Mouse (Mus musculus) E14TG2a.4 (cell line): ENCODE measurements around the gene Gm20498.
"Not testable (repeated sequence)": the region's sequence is repeated elsewhere in the genome, so short reads cannot be mapped to it uniquely, and the experiment has no call there.

Experiments used
- H3K27me3 ChIP-seq: 2 replicates; pipeline ENCODE4 v1.6.1; 2014; ENCODE audit warnings: low read length, control low read depth; ENCODE audit not compliant: insufficient read depth
- H3K36me3 ChIP-seq: 2 replicates; pipeline ENCODE4 v1.6.1; 2014; ENCODE audit warnings: low read length, control low read depth; ENCODE audit not compliant: insufficient read depth
- H3K4me1 ChIP-seq: replicated peaks from 2 replicates; pipeline ENCODE4 v1.6.1; 2014; ENCODE audit warnings: low read depth, low read length, control low read depth
- H3K4me3 ChIP-seq: replicated peaks from 2 replicates; pipeline ENCODE4 v1.5.1; 2014; ENCODE audit warnings: mild to moderate bottlenecking, low read length
- H3K9me3 ChIP-seq: 2 replicates; pipeline ENCODE4 v1.6.1; 2014; ENCODE audit warnings: low read length, control low read depth
- CTCF ChIP-seq: conservative IDR thresholded peaks from 2 replicates; pipeline ENCODE4 v1.5.1; 2014; ENCODE audit warnings: low read length
- NANOG ChIP-seq: IDR thresholded peaks from 2 replicates; pipeline ENCODE4 v1.6.1; 2014; ENCODE audit warnings: borderline replicate concordance, low read length, mixed read lengths
- POU5F1 ChIP-seq: IDR thresholded peaks from 2 replicates; pipeline ENCODE4 v1.6.1; 2014; ENCODE audit warnings: low read length, borderline replicate concordance

Gene Gm20498

DNA sequence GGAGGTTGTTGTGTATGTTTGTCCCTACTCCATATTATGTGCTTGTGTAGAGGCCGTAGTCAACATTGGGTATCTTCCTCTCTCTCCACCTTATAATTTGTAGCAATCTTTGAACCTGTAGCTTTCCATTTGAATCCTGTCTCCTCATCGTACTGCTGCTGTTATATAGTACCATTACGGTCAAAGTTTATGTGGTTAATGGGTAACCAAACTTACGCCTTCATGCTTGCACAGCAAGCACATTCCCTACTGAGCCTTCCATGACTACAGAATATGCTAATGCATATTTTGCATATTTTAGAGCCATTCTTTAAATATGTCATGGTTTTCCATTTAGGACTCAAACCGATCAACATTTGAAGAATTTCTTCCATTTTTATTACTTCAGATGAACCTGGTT lies 42.2 kb downstream of the Gm20498 start:
- Histone ChIP-seq H3K4me3 (no peak overlapping the region), H3K27me3 (no peaks in the 10 kb centered on the region), H3K4me1 (no peaks in the 10 kb centered on the region), H3K9me3 (peaks cover 61% of the 10 kb centered on the region), H3K36me3 (peaks cover 4% of the 10 kb centered on the region; the same call in 1 of the 2 replicates)
- TF ChIP-seq POU5F1 (no peak), NANOG (no peak), CTCF (no peak)

DNA sequence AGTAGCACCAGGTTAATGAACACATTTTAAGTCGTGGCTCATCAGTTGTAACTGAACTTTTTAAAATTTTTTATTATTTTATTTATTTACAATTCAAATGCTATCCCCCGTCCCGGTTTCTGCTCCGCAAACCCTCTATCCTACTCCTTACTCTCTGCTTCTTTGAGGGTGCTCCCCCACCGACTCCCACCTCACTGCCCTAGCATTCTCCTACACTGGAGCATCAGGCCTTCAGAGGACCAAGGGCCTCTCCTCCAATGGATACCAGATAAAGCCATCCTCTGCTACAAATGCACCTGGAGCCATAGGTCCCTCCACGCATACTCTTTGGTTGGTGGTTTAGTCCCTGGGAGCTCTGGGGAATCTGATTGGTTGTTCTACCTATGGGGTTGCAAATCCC lies 47.4 kb downstream of the Gm20498 start:
- Histone ChIP-seq H3K27me3 (no peaks in the 10 kb centered on the region), H3K36me3 (no peaks in the 10 kb centered on the region), H3K4me3 (peak overlapping the region; percentile 88), H3K9me3 (peaks cover 26% of the 10 kb centered on the region), H3K4me1 (peaks cover 5% of the 10 kb centered on the region)
- TF ChIP-seq NANOG = no peak
- TF ChIP-seq CTCF = no peak
- no peak for TF ChIP-seq POU5F1

DNA sequence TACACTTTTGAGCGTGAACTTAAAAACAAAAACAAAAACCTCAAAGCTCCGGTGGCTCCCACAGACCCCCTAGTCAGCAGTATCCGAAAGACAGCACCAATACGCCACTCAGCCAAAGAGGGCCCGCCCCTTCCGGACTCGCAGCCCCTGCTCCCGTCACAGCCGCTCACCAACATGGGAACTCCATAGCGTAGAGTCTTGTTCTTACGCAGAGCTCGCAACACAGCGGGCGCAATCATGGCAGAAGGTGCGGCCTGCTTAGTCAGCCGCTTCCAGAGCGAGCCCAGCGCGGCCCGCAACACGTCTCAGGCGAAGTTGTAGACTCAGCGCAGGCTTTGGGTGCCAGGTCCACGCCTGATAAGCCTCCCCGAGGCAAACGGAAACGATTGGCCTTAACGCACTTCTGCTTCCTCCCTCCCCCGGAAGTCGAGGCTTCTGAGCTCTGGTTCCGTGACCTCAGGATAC lies 47.9 kb downstream of the Gm20498 start, which contains the start of gene Cox16:
Gene Cox16, minus strand, starts transcription at position 401 of the 465 bp plus-strand sequence.
- no peaks in the 10 kb centered on the region for H3K36me3 ChIP-seq
- peak within 1 kb of the TSS; percentile 88 for H3K4me3 ChIP-seq
- H3K9me3 ChIP-seq = peaks cover 22% of the 10 kb centered on the region
- H3K4me1 ChIP-seq = peaks cover 5% of the 10 kb centered on the region
- H3K27me3 ChIP-seq = no peaks in the 10 kb centered on the region
- no peak for TF ChIP-seq POU5F1
- no peak for TF ChIP-seq CTCF

DNA sequence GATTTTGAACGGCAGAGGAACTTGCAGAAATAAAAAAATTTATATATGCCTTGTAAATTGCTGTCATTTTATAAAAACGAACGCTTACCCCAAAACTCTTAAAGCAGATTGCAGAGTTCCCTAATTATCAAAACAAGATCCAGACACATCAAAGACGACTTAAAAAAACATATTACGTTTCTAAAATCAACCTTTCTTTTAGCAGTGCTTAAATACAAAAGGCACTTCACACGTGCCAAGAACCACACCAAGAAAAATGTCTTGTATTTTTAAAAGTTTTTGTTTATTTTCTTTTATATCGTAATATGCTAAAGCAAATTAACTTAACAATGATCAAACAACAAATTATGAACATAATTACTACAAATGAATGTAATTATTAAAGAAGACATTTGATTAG lies 48.5 kb downstream of the Gm20498 start:
- H3K4me1 ChIP-seq = peaks cover 5% of the 10 kb centered on the region
- H3K9me3 ChIP-seq = peaks cover 17% of the 10 kb centered on the region
- no peaks in the 10 kb centered on the region for H3K27me3 ChIP-seq
- no peak for TF ChIP-seq CTCF
- no peak for TF ChIP-seq POU5F1
- no peak for TF ChIP-seq NANOG
- no peaks in the 10 kb centered on the region for H3K36me3 ChIP-seq
- peak overlapping the region; percentile 88 for H3K4me3 ChIP-seq

DNA sequence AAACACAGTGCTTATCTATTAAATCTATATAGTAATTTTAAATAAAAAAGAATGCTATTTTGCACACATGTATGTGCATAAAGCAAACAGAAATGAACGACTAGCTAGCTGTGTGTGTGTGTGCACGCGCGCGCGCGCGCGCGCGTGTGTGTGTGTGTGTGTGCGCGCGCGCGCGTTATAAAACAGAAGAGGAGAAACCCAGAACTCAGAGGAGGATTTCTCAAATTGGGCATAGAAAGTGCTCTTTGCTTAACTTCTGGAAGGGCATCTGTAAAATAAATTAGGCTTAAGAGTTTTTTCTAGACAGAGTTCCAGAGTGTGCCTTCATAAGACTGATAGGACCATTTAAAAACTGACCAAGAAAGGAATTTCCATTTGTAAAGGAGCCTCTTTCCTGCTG lies 49.0 kb downstream of the Gm20498 start:
- H3K27me3 ChIP-seq = no peaks in the 10 kb centered on the region
- no peaks in the 10 kb centered on the region for H3K36me3 ChIP-seq
- peaks cover 11% of the 10 kb centered on the region for H3K9me3 ChIP-seq

DNA sequence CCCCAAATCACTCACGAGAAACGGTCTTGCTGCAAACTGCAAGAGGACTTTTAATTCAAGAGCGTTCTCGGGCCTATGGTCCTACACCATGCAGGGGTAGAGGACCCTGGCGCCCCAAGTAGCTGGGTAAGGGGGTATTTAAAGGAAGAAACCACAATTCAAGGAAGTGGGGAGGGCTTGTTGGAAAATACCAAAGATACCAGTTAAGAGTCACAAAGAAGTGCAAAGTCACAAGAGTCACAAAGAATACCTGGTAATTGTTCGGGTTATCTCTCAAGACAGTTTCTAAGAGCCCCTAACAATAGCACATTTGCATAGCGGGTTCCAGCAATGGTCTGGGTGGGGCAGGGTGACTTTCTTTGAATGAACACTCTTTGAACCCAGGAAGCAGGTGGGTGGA lies 73.7 kb downstream of the Gm20498 start:
- not testable (repeated sequence) for H3K4me1 ChIP-seq
- H3K36me3 ChIP-seq = peaks cover 16% of the 10 kb centered on the region

More for the DNA sequence above, 49.0 kb downstream of the Gm20498 start:
- peak overlapping the region; percentile 88 for H3K4me3 ChIP-seq
- no peak for TF ChIP-seq NANOG
- TF ChIP-seq CTCF = no peak
- no peak for TF ChIP-seq POU5F1
- peaks cover 5% of the 10 kb centered on the region for H3K4me1 ChIP-seq

DNA sequence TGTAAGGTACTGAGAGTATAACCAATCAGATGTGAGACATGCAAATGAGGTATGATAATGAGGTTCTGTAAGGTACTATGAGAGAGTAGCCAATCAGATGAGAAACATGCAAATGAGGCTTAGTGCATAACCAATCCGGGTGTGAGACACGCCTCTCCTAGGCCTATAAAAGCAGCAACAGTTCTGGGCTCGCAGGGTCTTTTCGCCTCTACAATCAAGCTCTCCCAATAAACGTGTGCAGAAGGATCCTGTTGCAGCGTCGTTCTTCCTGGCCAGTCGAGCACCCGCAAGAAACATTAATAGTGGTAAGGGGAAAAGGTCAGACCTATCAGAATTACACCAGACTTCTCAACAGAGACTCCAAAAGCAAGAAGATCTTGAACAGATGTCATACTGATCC lies 93.7 kb downstream of the Gm20498 start:
- not testable (repeated sequence) for H3K4me3 ChIP-seq, H3K36me3 ChIP-seq, H3K4me1 ChIP-seq, H3K27me3 ChIP-seq
- H3K9me3 ChIP-seq = peaks cover 48% of the 10 kb centered on the region

More for the DNA sequence above, 73.7 kb downstream of the Gm20498 start:
- peaks cover 79% of the 10 kb centered on the region for H3K9me3 ChIP-seq
- H3K27me3 ChIP-seq, H3K4me3 ChIP-seq: not testable (repeated sequence)

DNA sequence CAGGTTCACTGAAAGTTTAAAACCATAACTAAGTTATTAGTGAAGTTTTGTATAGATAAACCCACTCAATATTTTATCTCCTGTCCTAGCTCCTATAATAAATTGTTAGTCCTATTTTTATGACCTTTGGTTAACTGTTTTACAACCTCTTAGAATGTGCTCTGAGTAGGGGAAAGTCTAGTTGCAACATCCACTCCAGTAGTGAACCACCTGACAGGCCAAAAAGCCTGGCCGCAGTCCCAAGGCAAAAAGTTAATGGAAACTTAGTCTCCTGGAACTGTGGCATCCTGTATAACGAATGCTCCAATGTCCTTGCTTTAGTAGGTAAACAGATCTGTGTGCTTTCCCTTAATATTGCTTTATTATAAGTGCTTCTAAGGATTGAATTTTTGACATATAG lies 97.9 kb downstream of the Gm20498 start:
- H3K27me3 ChIP-seq, H3K4me1 ChIP-seq, H3K4me3 ChIP-seq, H3K36me3 ChIP-seq: not testable (repeated sequence)
- peaks cover 79% of the 10 kb centered on the region for H3K9me3 ChIP-seq

DNA sequence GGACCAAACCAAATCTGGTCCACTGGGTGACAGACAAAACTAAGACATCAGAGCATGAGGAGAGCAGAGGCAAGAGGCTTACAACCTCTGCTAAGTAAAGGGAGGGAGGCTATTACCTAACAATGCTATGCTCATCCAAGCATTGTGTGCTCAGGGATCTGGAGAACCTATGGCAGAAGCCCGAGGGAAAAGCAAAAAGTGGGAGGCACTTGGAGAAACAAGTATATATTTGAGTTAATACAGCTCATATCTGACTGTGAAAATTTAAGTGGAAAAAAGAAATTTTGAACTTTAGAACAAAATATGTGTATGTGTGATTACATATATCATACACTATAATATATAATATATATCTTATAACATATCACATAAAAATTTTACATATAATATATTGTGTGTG lies 110.9 kb downstream of the Gm20498 start, which contains the start of gene Adam4:
Gene Adam4, minus strand, starts transcription at position 101 of the 400 bp plus-strand sequence.
- Histone ChIP-seq H3K27me3 (no peaks in the 10 kb centered on the region), H3K4me3 (no peak within 1 kb of the TSS), H3K36me3 (peaks cover 6% of the 10 kb centered on the region), H3K9me3 (peaks cover 45% of the 10 kb centered on the region), H3K4me1 (no peaks in the 10 kb centered on the region)
- TF ChIP-seq POU5F1 = no peak
- no peak for TF ChIP-seq CTCF

DNA sequence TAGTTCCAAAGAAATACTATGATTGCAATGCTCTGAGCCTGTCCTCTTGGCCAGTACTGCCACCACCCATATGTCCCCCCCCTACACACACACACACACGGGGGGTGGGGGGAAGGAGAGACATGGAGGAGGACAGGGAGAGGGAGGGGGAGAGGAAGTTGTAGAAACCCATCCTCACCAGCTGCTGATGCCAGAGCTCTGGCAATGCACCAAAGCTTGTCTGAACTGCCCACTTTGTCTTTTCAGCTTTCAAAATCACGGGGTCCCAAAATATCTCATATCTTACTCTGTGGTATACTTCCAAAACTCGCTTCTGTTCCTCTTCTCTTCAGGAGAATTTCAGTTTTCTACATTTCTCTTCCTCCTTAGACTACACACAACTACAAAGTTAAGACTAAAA lies 119.5 kb downstream of the Gm20498 start:
- Histone ChIP-seq H3K4me3 (no peak overlapping the region), H3K4me1 (peaks cover 12% of the 10 kb centered on the region), H3K36me3 (no peaks in the 10 kb centered on the region), H3K27me3 (no peaks in the 10 kb centered on the region), H3K9me3 (no peaks in the 10 kb centered on the region)
- TF ChIP-seq NANOG (no peak), POU5F1 (no peak), CTCF (no peak)
